Mouse (Mus musculus) kidney, embryonic 15.5 days (tissue): ENCODE measurements at regions not wholly inside any gene's neighbourhood (a gene's known extent, or its start where the extent isn't known, plus 50 kb on each side); places are given as distances from the start of the nearest gene placed in this dataset.

Experiments
- ATAC-seq: fragments of 200-750 bp; cut with Nextera tagmentation; replicated peaks from 2 replicates; pipeline ENCODE4 v1.8.0; 2017; ENCODE audit warnings: moderate TSS enrichment; ENCODE audit not compliant: low FRiP score
- H3K27ac ChIP-seq: fragments of 300-500 bp; sonication (generic); 2 replicates; pipeline ENCODE4 v1.5.1; 2015; ENCODE audit warnings: mild to moderate bottlenecking, inconsistent platforms
- H3K27me3 ChIP-seq: fragments of 300-500 bp; sonication (generic); 2 replicates; pipeline ENCODE4 v1.6.1; 2015; ENCODE audit warnings: inconsistent platforms
- H3K36me3 ChIP-seq: fragments of 300-500 bp; sonication (generic); 2 replicates; pipeline ENCODE4 v1.6.1; 2015; ENCODE audit warnings: inconsistent platforms
- H3K4me1 ChIP-seq: fragments of 300-500 bp; sonication (generic); 2 replicates; pipeline ENCODE4 v1.6.1; 2015; ENCODE audit warnings: inconsistent platforms
- H3K4me2 ChIP-seq: fragments of 300-500 bp; sonication (generic); 2 replicates; pipeline ENCODE4 v1.6.1; 2015; ENCODE audit warnings: moderate library complexity, mild to moderate bottlenecking, inconsistent platforms
- H3K4me3 ChIP-seq: fragments of 300-500 bp; sonication (generic); replicated peaks from 2 replicates; pipeline ENCODE4 v1.5.1; 2015; ENCODE audit warnings: mild to moderate bottlenecking, inconsistent platforms
- H3K9ac ChIP-seq: fragments of 300-500 bp; sonication (generic); 2 replicates; pipeline ENCODE4 v1.6.1; 2015; ENCODE audit warnings: mild to moderate bottlenecking, inconsistent platforms
- H3K9me3 ChIP-seq: fragments of 300-500 bp; sonication (generic); replicated peaks from 2 replicates; pipeline ENCODE4 v1.6.1; 2016; ENCODE audit warnings: inconsistent platforms
- WGBS: fragments of 180-500 bp; shearing (Covaris S2); methylation state at CpG from one replicate; pipeline ENCODE4 v1.1.7; 2015; ENCODE audit warnings: mixed read lengths; 5-methylcytosine and 5-hydroxymethylcytosine counted together

- H3K4me1 ChIP-seq: no peaks in the 10 kb centered on the region
These were observed 96.1 kb downstream of the Cct6b start for GRCm38 (mm10) chr11:82668026-82668425.

DNA sequence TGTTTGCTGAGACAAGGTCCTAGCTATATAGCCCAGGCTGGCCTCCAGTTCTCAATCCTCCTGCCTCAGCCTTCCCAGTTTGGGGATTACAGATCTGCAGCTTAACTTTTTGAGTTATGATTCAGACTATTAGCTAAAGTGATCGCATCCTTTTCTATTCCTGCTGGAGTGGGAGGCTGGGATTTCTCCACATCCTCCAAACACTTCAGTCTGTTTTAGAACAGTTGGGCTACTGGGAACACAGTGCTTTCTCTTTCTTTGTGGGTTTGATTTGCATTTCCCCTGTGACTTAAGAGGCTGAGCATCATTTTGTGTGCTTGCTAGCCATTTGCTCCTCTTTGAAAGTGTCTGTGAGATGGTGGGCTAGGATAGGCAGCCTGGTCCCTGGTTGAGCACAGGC is 100.0 kb downstream of the Cct6b start:
- Histone ChIP-seq H3K4me2 (no peak overlapping the region), H3K27ac (no peak overlapping the region), H3K36me3 (no peaks in the 10 kb centered on the region), H3K9ac (no peak overlapping the region), H3K4me3 (no peak overlapping the region), H3K27me3 (0 out of 2 replicates have a peak, but pooled peaks cover 3% of the 10 kb centered on the region), H3K4me1 (no peaks in the 10 kb centered on the region), H3K9me3 (no peaks in the 10 kb centered on the region)
- WGBS: 89% methylated on average over 1 of the region's 1 CpGs
- no peak for ATAC-seq

More at GRCm38 (mm10) chr11:82668026-82668425, 96.1 kb downstream of the Cct6b start:
- H3K27me3 ChIP-seq: 0 out of 2 replicates have a peak, but pooled peaks cover 3% of the 10 kb centered on the region
- no peak for ATAC-seq
- no peaks in the 10 kb centered on the region for H3K9me3 ChIP-seq
- H3K36me3 ChIP-seq: no peaks in the 10 kb centered on the region
- H3K9ac ChIP-seq: no peak overlapping the region
- H3K27ac ChIP-seq: no peak overlapping the region
- 87% methylated on average over 1 of the region's 1 CpGs for WGBS
- no peak overlapping the region for H3K4me3 ChIP-seq
- no peak overlapping the region for H3K4me2 ChIP-seq

- no peak for ATAC-seq
- Histone ChIP-seq H3K27ac (no peak overlapping the region), H3K4me3 (no peak overlapping the region), H3K4me1 (peaks cover 2% of the 10 kb centered on the region; the same call in 1 of the 2 replicates), H3K36me3 (no peaks in the 10 kb centered on the region), H3K9me3 (no peaks in the 10 kb centered on the region), H3K4me2 (no peak overlapping the region), H3K9ac (no peak overlapping the region), H3K27me3 (0 out of 2 replicates have a peak, but pooled peaks cover 3% of the 10 kb centered on the region)
- WGBS: 15% methylated on average over 3 of the region's 3 CpGs
These were observed 102.0 kb downstream of the Cct6b start for GRCm38 (mm10) chr11:82662086-82662485.

DNA sequence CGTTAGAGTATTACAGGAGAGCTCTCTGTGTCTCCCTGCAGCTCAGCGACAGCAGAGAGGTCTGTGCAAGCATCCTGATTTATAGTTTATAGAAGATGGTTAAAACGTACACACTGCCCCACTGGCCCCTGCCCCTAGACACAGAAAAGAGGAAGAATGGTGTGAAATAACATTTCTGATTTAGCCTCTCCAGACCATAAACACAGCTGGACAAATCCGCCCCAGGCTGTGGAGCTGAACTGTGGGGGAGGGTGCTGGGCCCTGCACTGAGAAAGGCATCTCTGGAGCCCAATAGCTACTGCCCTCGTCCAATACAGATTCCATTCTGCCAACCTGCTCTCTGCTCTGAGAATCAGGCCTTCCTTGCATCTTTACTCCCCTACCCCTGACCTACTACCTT is 112.4 kb downstream of the Cct6b start:
- Histone ChIP-seq H3K4me3 (no peak overlapping the region), H3K27ac (no peak overlapping the region), H3K4me2 (no peak overlapping the region), H3K9ac (no peak overlapping the region), H3K36me3 (no peaks in the 10 kb centered on the region), H3K4me1 (peaks cover 23% of the 10 kb centered on the region), H3K27me3 (no peaks in the 10 kb centered on the region), H3K9me3 (no peaks in the 10 kb centered on the region)
- 11% methylated on average over 5 of the region's 5 CpGs for WGBS
- no peak for ATAC-seq

GRCm38 (mm10) chr11:82638513-82638912 is 125.6 kb downstream of the Cct6b start:
- Histone ChIP-seq H3K4me2 (no peak overlapping the region), H3K36me3 (no peaks in the 10 kb centered on the region), H3K27me3 (no peaks in the 10 kb centered on the region; the same call in 1 of the 2 replicates), H3K9me3 (no peaks in the 10 kb centered on the region), H3K4me1 (peaks cover 21% of the 10 kb centered on the region), H3K27ac (no peak overlapping the region), H3K9ac (no peak overlapping the region), H3K4me3 (no peak overlapping the region)
- 20% methylated on average over 4 of the region's 4 CpGs for WGBS
- ATAC-seq: 0 out of 2 replicates have a peak, but pooled peaks have one; percentile 43

- no peak overlapping the region for H3K9ac ChIP-seq
- ATAC-seq: no peak
- no peak overlapping the region for H3K27ac ChIP-seq
- no peak overlapping the region for H3K4me2 ChIP-seq
- H3K36me3 ChIP-seq: no peaks in the 10 kb centered on the region
- no peak overlapping the region for H3K4me3 ChIP-seq
- no peaks in the 10 kb centered on the region for H3K27me3 ChIP-seq
- no peaks in the 10 kb centered on the region for H3K9me3 ChIP-seq
- H3K4me1 ChIP-seq: peaks cover 12% of the 10 kb centered on the region
- WGBS: 91% methylated on average over 1 of the region's 1 CpGs
These were observed 131.9 kb downstream of the Cct6b start for GRCm38 (mm10) chr11:82632191-82632590.

DNA sequence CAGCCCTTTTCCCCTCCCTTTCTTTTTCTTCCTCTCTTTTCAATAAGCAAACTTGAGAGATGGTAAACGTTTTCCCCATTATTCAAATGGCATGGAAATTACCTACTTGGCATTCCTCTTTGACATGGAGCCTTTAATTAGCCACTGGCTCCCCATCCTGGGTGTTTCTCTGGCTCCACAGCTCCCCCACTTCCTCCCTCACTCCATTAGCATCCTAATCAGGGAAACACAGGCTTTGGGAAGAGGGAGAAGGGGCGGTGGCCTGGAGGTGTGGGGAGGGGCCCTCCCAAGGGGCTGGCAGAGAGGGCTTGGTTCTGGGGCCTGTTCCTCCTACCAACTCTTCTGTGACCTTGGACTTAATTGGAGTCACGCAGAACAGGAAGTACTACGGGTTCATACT is 132.7 kb downstream of the Cct6b start:
- peaks cover 12% of the 10 kb centered on the region for H3K4me1 ChIP-seq
- H3K9me3 ChIP-seq: no peaks in the 10 kb centered on the region
- no peaks in the 10 kb centered on the region for H3K27me3 ChIP-seq
- ATAC-seq: no peak
- H3K4me2 ChIP-seq: no peak overlapping the region
- no peak overlapping the region for H3K27ac ChIP-seq
- H3K36me3 ChIP-seq: no peaks in the 10 kb centered on the region
- 26% methylated on average over 4 of the region's 4 CpGs for WGBS
- H3K9ac ChIP-seq: no peak overlapping the region
- no peak overlapping the region for H3K4me3 ChIP-seq

DNA sequence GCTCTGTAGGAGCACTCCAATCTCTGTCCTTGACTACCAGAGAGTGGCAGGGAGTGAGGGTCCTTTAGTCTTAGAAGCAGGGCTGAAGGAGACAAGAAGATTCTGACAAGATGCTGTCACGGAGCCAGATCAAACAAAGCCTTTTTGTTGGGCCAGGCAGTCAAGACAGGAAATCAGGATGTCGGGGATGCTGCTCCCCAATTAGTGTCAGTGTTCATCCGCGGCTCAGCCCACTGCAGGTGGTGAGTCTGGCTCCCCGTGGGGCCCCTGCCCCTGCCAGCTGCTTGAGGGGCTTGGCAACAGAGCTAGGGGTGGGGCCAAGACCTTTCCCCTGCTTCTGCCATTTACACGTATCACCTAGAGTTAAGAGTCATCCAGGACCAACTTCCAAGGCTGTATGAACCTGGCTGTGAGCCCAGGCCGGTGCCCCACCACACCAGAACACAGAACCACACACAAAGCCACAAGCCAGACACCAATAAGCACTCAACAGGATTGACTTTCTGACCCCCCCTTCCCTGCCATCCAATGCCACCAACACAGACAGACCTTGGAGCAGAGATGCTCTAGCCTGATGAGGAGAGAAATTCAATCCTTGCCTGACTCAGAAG is 137.5 kb downstream of the Cct6b start:
- Histone ChIP-seq H3K27me3 (peaks cover 6% of the 10 kb centered on the region; the same call in 1 of the 2 replicates), H3K9me3 (no peaks in the 10 kb centered on the region), H3K36me3 (no peaks in the 10 kb centered on the region), H3K27ac (no peak overlapping the region), H3K4me3 (no peak overlapping the region), H3K9ac (no peak overlapping the region), H3K4me1 (peaks cover 3% of the 10 kb centered on the region; the same call in 1 of the 2 replicates), H3K4me2 (no peak overlapping the region)
- ATAC-seq: no peak
- 44% methylated on average over 7 of the region's 7 CpGs for WGBS

DNA sequence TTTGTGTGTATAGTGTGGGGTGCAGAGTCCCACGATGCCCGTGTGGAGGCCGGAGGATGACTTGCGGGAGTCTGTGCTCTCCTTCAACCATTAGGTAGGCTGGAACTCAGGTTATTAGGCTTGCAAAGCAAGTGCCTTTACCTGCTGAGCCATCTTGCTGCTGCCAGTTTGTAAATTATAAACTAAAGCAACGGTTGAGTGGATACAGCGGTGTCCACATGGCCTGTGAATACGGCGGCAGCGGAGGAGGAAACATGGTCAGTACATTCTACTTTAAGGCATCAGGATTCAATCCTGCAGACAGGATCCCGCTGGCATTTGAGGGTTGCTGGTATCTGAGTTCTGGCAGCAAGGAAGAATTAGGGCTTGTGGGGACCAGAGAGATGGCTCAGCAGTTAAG is 143.1 kb downstream of the Cct6b start:
- no peak for ATAC-seq
- Histone ChIP-seq H3K27ac (no peak overlapping the region), H3K4me1 (peaks cover 3% of the 10 kb centered on the region; the same call in 1 of the 2 replicates), H3K4me3 (no peak overlapping the region), H3K9ac (no peak overlapping the region), H3K4me2 (no peak overlapping the region), H3K9me3 (no peaks in the 10 kb centered on the region), H3K36me3 (no peaks in the 10 kb centered on the region), H3K27me3 (peaks cover 26% of the 10 kb centered on the region)
- 66% methylated on average over 10 of the region's 10 CpGs for WGBS

- peaks cover 3% of the 10 kb centered on the region; the same call in 1 of the 2 replicates for H3K4me1 ChIP-seq
- H3K27ac ChIP-seq: no peak overlapping the region
- no peak for ATAC-seq
- no peaks in the 10 kb centered on the region for H3K36me3 ChIP-seq
- no peak overlapping the region for H3K4me2 ChIP-seq
- H3K9ac ChIP-seq: no peak overlapping the region
- no peak overlapping the region for H3K4me3 ChIP-seq
- H3K27me3 ChIP-seq: peaks cover 24% of the 10 kb centered on the region
- WGBS: 65% methylated on average over 2 of the region's 2 CpGs
- H3K9me3 ChIP-seq: no peaks in the 10 kb centered on the region
These were observed 144.7 kb downstream of the Cct6b start for GRCm38 (mm10) chr11:82619418-82619817.

DNA sequence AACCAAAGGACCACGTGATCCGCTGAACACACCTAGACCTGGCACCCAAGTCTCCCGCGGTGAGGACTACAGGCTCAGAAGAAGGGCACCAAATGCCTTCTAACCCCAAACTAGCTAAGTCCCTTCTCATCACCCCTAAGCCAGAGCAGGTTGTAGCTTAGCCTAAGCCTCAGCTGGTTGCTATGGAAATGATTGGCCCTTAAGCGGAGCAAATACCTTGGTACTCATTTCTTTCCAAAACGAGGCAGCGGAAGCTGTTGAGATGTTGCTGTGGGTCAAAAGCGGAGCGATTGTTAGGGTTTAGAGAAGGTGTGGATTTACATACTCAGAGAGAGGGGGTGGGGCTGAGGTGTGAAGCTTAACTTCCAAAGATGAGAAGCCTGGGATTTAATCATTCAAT is 145.7 kb downstream of the Cct6b start:
- no peaks in the 10 kb centered on the region for H3K9me3 ChIP-seq
- H3K9ac ChIP-seq: no peak overlapping the region
- H3K36me3 ChIP-seq: no peaks in the 10 kb centered on the region
- 4% methylated on average over 9 of the region's 9 CpGs for WGBS
- H3K4me2 ChIP-seq: peak overlapping the region; percentile 18; the same call in 1 of the 2 replicates
- H3K27me3 ChIP-seq: peaks cover 24% of the 10 kb centered on the region
- H3K27ac ChIP-seq: no peak overlapping the region
- H3K4me3 ChIP-seq: no peak overlapping the region
- ATAC-seq: no peak
- peaks cover 8% of the 10 kb centered on the region; the same call in 1 of the 2 replicates for H3K4me1 ChIP-seq

GRCm38 (mm10) chr11:82616856-82617255 is 147.3 kb downstream of the Cct6b start:
- Histone ChIP-seq H3K4me1 (peaks cover 8% of the 10 kb centered on the region; the same call in 1 of the 2 replicates), H3K27ac (no peak overlapping the region), H3K36me3 (no peaks in the 10 kb centered on the region), H3K4me2 (no peak overlapping the region), H3K4me3 (no peak overlapping the region), H3K27me3 (peaks cover 20% of the 10 kb centered on the region), H3K9ac (no peak overlapping the region), H3K9me3 (no peaks in the 10 kb centered on the region)
- WGBS: 70% methylated on average over 7 of the region's 7 CpGs
- ATAC-seq: no peak

GRCm38 (mm10) chr11:82614356-82614755 is 149.8 kb downstream of the Cct6b start:
- Histone ChIP-seq H3K9ac (no peak overlapping the region), H3K4me2 (no peak overlapping the region), H3K4me1 (0 out of 2 replicates have a peak, but pooled peaks cover 8% of the 10 kb centered on the region), H3K36me3 (no peaks in the 10 kb centered on the region), H3K27ac (no peak overlapping the region), H3K27me3 (peaks cover 30% of the 10 kb centered on the region), H3K4me3 (no peak overlapping the region), H3K9me3 (no peaks in the 10 kb centered on the region)
- no peak for ATAC-seq
- 87% methylated on average over 9 of the region's 9 CpGs for WGBS
